In genomic region chr6:17692647-17693046, GRCm38 (mm10) we compare ENCODE assay signal across 8 mouse cellular contexts. TPM values are rescaled to one million over a fixed set of nuclear protein-coding genes. Genes with fewer than 3 reads are reported as not detected.
A peak's percentile ranks its signal among the peaks of the same experiment; 100 is the strongest.
DNase-seq lines count a peak whose midpoint lies in the region; ATAC-seq and TF ChIP-seq lines count a peak whose summit lies in the region.

Gene St7 (plus strand): TSS chr6:17692933.

- H3K9ac ChIP-seq in forebrain, embryonic 13.5 days, result peak within 1 kb of the TSS; percentile 84
- peak within 1 kb of the TSS; percentile 78 for H3K9ac ChIP-seq in hindbrain, embryonic 12.5 days
- peak within 1 kb of the TSS; percentile 83 for H3K9ac ChIP-seq in liver, embryonic 16.5 days (ENCODE audit: low read depth, low read length)

- TF ChIP-seq CTCF in G1E (IDR thresholded peaks at IDR 0.05; ENCODE audit: low read depth, low read length), result no peak

- peak within 1 kb of the TSS; percentile 78; the same call in 1 of the 2 replicates for H3K27ac ChIP-seq in forebrain, embryonic 13.5 days
- no peak within 1 kb of the TSS for H3K27ac ChIP-seq in hindbrain, embryonic 12.5 days
- peak within 1 kb of the TSS; percentile 83 for H3K27ac ChIP-seq in liver, embryonic 16.5 days (ENCODE audit: low read length)

- no peaks in the 10 kb centered on the region for H3K27me3 ChIP-seq in G1E (ENCODE audit: insufficient read depth, low read length)
- H3K27me3 ChIP-seq in forebrain, embryonic 13.5 days, result no peaks in the 10 kb centered on the region
- 0 out of 2 replicates have a peak, but pooled peaks cover 4% of the 10 kb centered on the region for H3K27me3 ChIP-seq in hindbrain, embryonic 12.5 days
- H3K27me3 ChIP-seq in liver, embryonic 16.5 days (ENCODE audit: control insufficient read depth, insufficient read depth, low read depth, low read length), result no peaks in the 10 kb centered on the region

- peak within 1 kb of the TSS; percentile 91 for H3K4me2 ChIP-seq in forebrain, embryonic 13.5 days
- H3K4me2 ChIP-seq in hindbrain, embryonic 12.5 days (replicated peaks), result peak within 1 kb of the TSS; percentile 90
- H3K4me2 ChIP-seq in liver, embryonic 16.5 days (ENCODE audit: low read depth, low read length), result peak within 1 kb of the TSS; percentile 86

- ATAC-seq in G1E (ENCODE audit: extremely low read depth, insufficient number of reproducible peaks, low FRiP score, poor library complexity, severe bottlenecking), result no peak
- no peak for ATAC-seq in forebrain, embryonic 13.5 days
- no peak for ATAC-seq in hindbrain, embryonic 12.5 days (ENCODE audit: low FRiP score)
- no peak for ATAC-seq in liver, embryonic 16.5 days (ENCODE audit: low read depth)

- H3K4me1 ChIP-seq in G1E (ENCODE audit: insufficient read depth, low read depth, low read length), result peaks cover 30% of the 10 kb centered on the region
- H3K4me1 ChIP-seq in forebrain, embryonic 13.5 days, result peaks cover 17% of the 10 kb centered on the region
- H3K4me1 ChIP-seq in hindbrain, embryonic 12.5 days, result peaks cover 2% of the 10 kb centered on the region; the same call in 1 of the 2 replicates
- peaks cover 11% of the 10 kb centered on the region for H3K4me1 ChIP-seq in liver, embryonic 16.5 days (ENCODE audit: control insufficient read depth, low read depth, low read length)

- no peaks in the 10 kb centered on the region for H3K9me3 ChIP-seq in G1E (replicated peaks)
- no peaks in the 10 kb centered on the region for H3K9me3 ChIP-seq in forebrain, embryonic 13.5 days (replicated peaks)
- no peaks in the 10 kb centered on the region for H3K9me3 ChIP-seq in hindbrain, embryonic 12.5 days (replicated peaks)
- no peaks in the 10 kb centered on the region for H3K9me3 ChIP-seq in liver, embryonic 16.5 days (replicated peaks; ENCODE audit: control insufficient read depth, low read length)

- peaks cover 9% of the 10 kb centered on the region for H3K36me3 ChIP-seq in G1E (replicated peaks)
- no peaks in the 10 kb centered on the region for H3K36me3 ChIP-seq in forebrain, embryonic 13.5 days (ENCODE audit: poor library complexity, severe bottlenecking)
- H3K36me3 ChIP-seq in hindbrain, embryonic 12.5 days, result no peaks in the 10 kb centered on the region
- no peaks in the 10 kb centered on the region for H3K36me3 ChIP-seq in liver, embryonic 16.5 days (ENCODE audit: control insufficient read depth, insufficient read depth)

- WGBS in forebrain, embryonic 13.5 days, result 84% methylated on average over 7 of the region's 7 CpGs
- WGBS in hindbrain, embryonic 12.5 days, result 77% methylated on average over 7 of the region's 7 CpGs
- 74% methylated on average over 7 of the region's 7 CpGs for WGBS in liver, embryonic 16.5 days (ENCODE audit: insufficient replicate concordance)

- DNase-seq in heart, adult 11 months, result peak; percentile 40
- no peak for DNase-seq in heart, adult 9 months (ENCODE audit: low spot score in 2 of 2)
- DNase-seq in G1E (ENCODE audit: low spot score), result no peak
- DNase-seq in kidney, postnatal 4 days, result no peak
- DNase-seq in spleen, postnatal 4 days (ENCODE audit: low spot score in 2 of 2), result no peak

- peak within 1 kb of the TSS; percentile 87 for H3K4me3 ChIP-seq in G1E (ENCODE audit: low read depth, low read length)
- peak within 1 kb of the TSS; percentile 73 for H3K4me3 ChIP-seq in forebrain, embryonic 13.5 days
- peak within 1 kb of the TSS; percentile 79 for H3K4me3 ChIP-seq in hindbrain, embryonic 12.5 days
- H3K4me3 ChIP-seq in liver, embryonic 16.5 days (ENCODE audit: low read depth, low read length), result peak within 1 kb of the TSS; percentile 84

RNA-seq across cellular contexts. Expression of gene St7, which starts in this region (rescaled TPM):
- 155 TPM in 2 replicates for total RNA-seq in G1E (2014; fragmentation: Nextera tagmentation)
- 84.7 and 92.6 TPM in 2 replicates for total RNA-seq in G1E (2017)
- 4.7 and 4.9 TPM in 2 replicates for polyA plus RNA-seq in G1E (2012)
- polyA plus RNA-seq in forebrain, embryonic 13.5 days (2015; fragmentation: Nextera tagmentation; extraction: Ambion mirVana), result 49.5 and 52.4 TPM in 2 replicates
- 47.2 and 49.1 TPM in 2 replicates for polyA plus RNA-seq in hindbrain, embryonic 12.5 days (2016; fragmentation: Nextera tagmentation; extraction: Ambion mirVana)
- polyA plus RNA-seq in liver, embryonic 16.5 days (2015; fragmentation: Nextera tagmentation; extraction: Ambion mirVana), result 8.7 and 9.3 TPM in 2 replicates
